Mouse (Mus musculus) heart, adult 9 months (tissue): ENCODE data around the gene Dnajb5.
A peak's percentile ranks its signal among the peaks of the same experiment; 100 is the strongest.

ENCODE experiments used
- DNase-seq, 2 experiments: peaks; one replicate each; pipeline ENCODE4 v3.0.0; 2022; ENCODE audit warnings: low spot score in 2 of 2

The Dnajb5 gene

GRCm38 (mm10) chr4:42944185-42944584 lies 5.4 kb upstream of the Dnajb5 start:
- DNase-seq: no peak

- DNase-seq: peak in 1 of 2 experiments; percentile 22
Observed at GRCm38 (mm10) chr4:42945043-42945442, 4.6 kb upstream of the Dnajb5 start.

GRCm38 (mm10) chr4:42945445-42945844 lies 4.2 kb upstream of the Dnajb5 start:
- no peak for DNase-seq

- peak in 1 of 2 experiments; percentile 46 for DNase-seq
Observed at GRCm38 (mm10) chr4:42945952-42946351, 3.7 kb upstream of the Dnajb5 start.

GRCm38 (mm10) chr4:42946733-42947290 lies 2.8 kb upstream of the Dnajb5 start:
- no peak for DNase-seq

GRCm38 (mm10) chr4:42948527-42948926 lies 1.1 kb upstream of the Dnajb5 start:
- DNase-seq: no peak

- no peak for DNase-seq
Observed at GRCm38 (mm10) chr4:42949051-42949675, 451 bp upstream of the Dnajb5 start.

- DNase-seq: peak; percentile 91 to 93
Observed at GRCm38 (mm10) chr4:42950065-42950558, 498 bp downstream of the Dnajb5 start.

- DNase-seq: peak in 1 of 2 experiments; percentile 29
Observed at GRCm38 (mm10) chr4:42951206-42952195, 1.9 kb downstream of the Dnajb5 start.

GRCm38 (mm10) chr4:42952563-42952962 lies 2.9 kb downstream of the Dnajb5 start:
- DNase-seq: peak; percentile 59 to 70

- DNase-seq: peak; percentile 80 to 83
Observed at GRCm38 (mm10) chr4:42953435-42954094, 4.0 kb downstream of the Dnajb5 start.

GRCm38 (mm10) chr4:42954297-42954696 lies 4.7 kb downstream of the Dnajb5 start:
- DNase-seq: peak in 1 of 2 experiments; percentile 75

GRCm38 (mm10) chr4:42955200-42955599 lies 5.6 kb downstream of the Dnajb5 start:
- DNase-seq: no peak

- DNase-seq: no peak
Observed at GRCm38 (mm10) chr4:42956581-42956980, 7.0 kb downstream of the Dnajb5 start.

- no peak for DNase-seq
Observed at GRCm38 (mm10) chr4:42957306-42957705, 7.7 kb downstream of the Dnajb5 start.

- no peak for DNase-seq
Observed at GRCm38 (mm10) chr4:42957979-42958378, 8.4 kb downstream of the Dnajb5 start.

- DNase-seq: peak in 1 of 2 experiments; percentile 20
Observed at GRCm38 (mm10) chr4:42958942-42959341, 9.3 kb downstream of the Dnajb5 start.

GRCm38 (mm10) chr4:42959382-42959781 lies 9.8 kb downstream of the Dnajb5 start:
- DNase-seq: no peak

- peak in 1 of 2 experiments; percentile 46 for DNase-seq
Observed at GRCm38 (mm10) chr4:42961592-42961991, 12.0 kb downstream of the Dnajb5 start.

GRCm38 (mm10) chr4:42963480-42963879 lies 13.9 kb downstream of the Dnajb5 start:
- no peak for DNase-seq

GRCm38 (mm10) chr4:42965039-42965719 lies 15.6 kb downstream of the Dnajb5 start:
- peak; percentile 31 to 33 for DNase-seq
